Mouse (Mus musculus) neutrophil, adult 5-6 weeks (primary cell): ENCODE measurements around the gene Zfp329. TPM values are rescaled to one million over a fixed set of nuclear protein-coding genes. Genes with fewer than 3 reads are reported as not detected.

Experiments
- total RNA-seq: library from RNA; stranded (forward); fragments of 200-1000 nt; gene quantifications from 2 replicates; pipeline ENCODE4 v1.2.3, GENCODE M21; 2017

The Zfp329 gene
- total RNA-seq, 1 experiment from 2014 or later: 29.3 TPM

Other genes with a start within 250 kb of the Zfp329 start
- gene Vmn2r53, start 210.1 kb downstream of the Zfp329 start, total RNA-seq: 0.12 TPM in 2 replicates
- not detected in 2 replicates for gene Vmn2r54, start 178.5 kb downstream of the Zfp329 start, total RNA-seq
- not detected in 2 replicates for gene Vmn2r55, start 133.9 kb downstream of the Zfp329 start, total RNA-seq
- gene Vmn2r56, start 83.9 kb downstream of the Zfp329 start, total RNA-seq: not detected in 2 replicates
- gene Zscan18, start 15.2 kb downstream of the Zfp329 start, total RNA-seq: 0.98 and 2.9 TPM in 2 replicates
- gene Zfp110, start 15.9 kb upstream of the Zfp329 start, total RNA-seq: 112 and 114 TPM in 2 replicates
- gene Zfp128, start 62.3 kb upstream of the Zfp329 start, total RNA-seq: 2.9 and 4.8 TPM in 2 replicates
- 3.6 and 5.9 TPM in 2 replicates for gene Zscan22, start 79.0 kb upstream of the Zfp329 start, total RNA-seq
- 425 and 483 TPM in 2 replicates for gene Rps5, start 103.4 kb upstream of the Zfp329 start, total RNA-seq
- gene Rnf225, start 108.6 kb upstream of the Zfp329 start, total RNA-seq: 1.2 and 1.7 TPM in 2 replicates
- 5.0 and 5.5 TPM in 2 replicates for gene Zfp324, start 147.0 kb upstream of the Zfp329 start, total RNA-seq
- gene Zfp446, start 159.0 kb upstream of the Zfp329 start, total RNA-seq: 5.1 and 7.4 TPM in 2 replicates
- 0.81 TPM in 1 of 2 replicates, not detected in the other for gene Slc27a5, start 179.3 kb upstream of the Zfp329 start, total RNA-seq
- gene Trim28, start 180.3 kb upstream of the Zfp329 start, total RNA-seq: 194 and 199 TPM in 2 replicates
- 1.1 and 3.6 TPM in 2 replicates for gene Zbtb45, start 191.2 kb upstream of the Zfp329 start, total RNA-seq
- gene Chmp2a, start 215.9 kb upstream of the Zfp329 start, total RNA-seq: 199 and 209 TPM in 2 replicates
- gene Ube2m, start 219.4 kb upstream of the Zfp329 start, total RNA-seq: 75.1 and 83.5 TPM in 2 replicates
- gene Mzf1, start 235.9 kb upstream of the Zfp329 start, total RNA-seq: 0.70 and 1.1 TPM in 2 replicates